ENCODE assay signal across 15 mouse cellular contexts in the genomic region with DNA sequence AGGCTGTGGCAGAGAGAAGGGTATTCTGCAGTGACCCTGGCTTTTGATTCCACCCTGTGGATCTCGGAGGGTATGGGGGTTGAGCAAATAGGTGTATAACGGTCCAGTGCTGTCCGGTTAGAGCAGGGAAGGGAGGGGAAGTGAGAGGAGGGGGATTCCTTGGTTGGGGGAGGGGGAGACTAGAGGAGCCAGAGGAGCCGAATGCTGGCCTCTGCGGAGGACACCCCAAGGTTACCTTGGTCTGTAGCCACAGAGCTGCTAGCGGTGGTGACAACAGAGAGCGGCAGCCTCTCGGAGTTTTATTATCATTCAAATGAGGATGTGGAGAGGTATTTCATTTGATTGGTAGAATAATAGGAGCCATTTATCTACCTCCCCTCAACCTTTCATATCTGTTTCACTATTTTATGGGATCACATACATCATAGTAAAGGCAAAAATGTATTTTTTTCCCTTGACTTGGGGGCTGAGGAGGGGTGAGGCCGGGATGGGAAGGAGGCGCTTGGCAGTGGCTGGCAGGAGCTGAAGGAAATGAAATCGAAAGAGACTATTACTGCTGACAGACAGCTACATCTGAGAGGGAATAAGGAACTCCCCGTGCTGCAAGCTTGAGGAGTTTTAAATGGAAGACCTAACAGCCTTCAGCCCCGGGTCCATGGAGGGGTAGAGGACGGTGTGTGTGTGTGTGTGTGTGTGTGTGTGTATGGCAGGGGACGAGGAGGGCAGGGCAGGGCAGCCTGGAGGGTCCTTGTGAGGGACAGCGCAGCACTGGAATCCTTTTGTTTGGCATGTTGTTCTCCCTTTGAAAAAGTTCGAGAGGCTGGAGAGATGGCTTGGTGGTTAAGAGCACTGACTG. TPM values are rescaled to one million over a fixed set of nuclear protein-coding genes. Genes with fewer than 3 reads are reported as not detected.
DNase-seq lines count a peak whose midpoint lies in the region; ATAC-seq and TF ChIP-seq lines count a peak whose summit lies in the region.
"Had no signal": no experiment of that assay in that cellular context is flagged by ENCODE, and none has a peak within 500 bp of the region (broad histone marks: within the 10 kb centered on the region; RNA-seq: fewer than 3 reads in every experiment).

No protein-coding gene starts in this region.

- no peak overlapping the region; the same call in 1 of the 2 replicates for H3K4me3 ChIP-seq in liver, adult 2 months (ENCODE audit: insufficient read depth, low read depth, low read length)
- no peak overlapping the region for H3K4me3 ChIP-seq in liver, postnatal 0 days (ENCODE audit: low read depth, low read length)
- no peak overlapping the region for H3K4me3 ChIP-seq in forebrain, postnatal 0 days (ENCODE audit: low read depth, low read length)
- no peak overlapping the region for H3K4me3 ChIP-seq in midbrain, embryonic 11.5 days (ENCODE audit: low read depth, low read length)
- H3K4me3 ChIP-seq: embryonic facial prominence, embryonic 13.5 days had no signal

- no peaks in the 10 kb centered on the region for H3K4me1 ChIP-seq in liver, adult 2 months (ENCODE audit: control insufficient read depth, insufficient read depth, low read length)
- no peaks in the 10 kb centered on the region for H3K4me1 ChIP-seq in liver, postnatal 0 days (ENCODE audit: insufficient read depth)
- no peaks in the 10 kb centered on the region for H3K4me1 ChIP-seq in forebrain, postnatal 0 days (ENCODE audit: insufficient read depth)
- H3K4me1 ChIP-seq in midbrain, embryonic 11.5 days (ENCODE audit: control insufficient read depth, insufficient read depth, low read length) = peaks cover 3% of the 10 kb centered on the region; the same call in 1 of the 2 replicates
- H3K4me1 ChIP-seq: embryonic facial prominence, embryonic 13.5 days had no signal

- H3K9ac ChIP-seq in liver, adult 2 months (ENCODE audit: low read depth, low read length) = no peak overlapping the region
- no peak overlapping the region for H3K9ac ChIP-seq in liver, postnatal 0 days (replicated peaks)
- no peak overlapping the region for H3K9ac ChIP-seq in forebrain, postnatal 0 days
- H3K9ac ChIP-seq in midbrain, embryonic 11.5 days (ENCODE audit: low read length) = peak overlapping the region; percentile 16; the same call in 1 of the 2 replicates
- H3K9ac ChIP-seq: embryonic facial prominence, embryonic 13.5 days; liver, embryonic 14.5 days had no signal

- no peak for ATAC-seq in liver, postnatal 0 days
- peak; percentile 67 for ATAC-seq in forebrain, postnatal 0 days
- ATAC-seq in midbrain, embryonic 11.5 days (ENCODE audit: low FRiP score) = 0 out of 2 replicates have a peak, but pooled peaks have one; percentile 22
- ATAC-seq in cerebellum, adult (ENCODE audit: insufficient number of reproducible peaks, low FRiP score, low TSS enrichment) = no peak

- H3K4me2 ChIP-seq in liver, postnatal 0 days (ENCODE audit: low read depth, low read length) = no peak overlapping the region
- peak overlapping the region; percentile 29 for H3K4me2 ChIP-seq in forebrain, postnatal 0 days (ENCODE audit: low read depth)
- H3K4me2 ChIP-seq in midbrain, embryonic 11.5 days = peak overlapping the region; percentile 5
- H3K4me2 ChIP-seq: embryonic facial prominence, embryonic 13.5 days; heart, embryonic 11.5 days had no signal

- no peaks in the 10 kb centered on the region for H3K79me2 ChIP-seq in liver, adult 2 months (ENCODE audit: control insufficient read depth, insufficient read depth, low read length)

- intact Hi-C loops in gastrocnemius, postnatal 36 days (cut with DNase I) = no loop called here

- TF ChIP-seq POLR2A in liver, adult 2 months (IDR thresholded peaks at IDR 0.05; ENCODE audit: extremely low read depth, insufficient read depth, low read length) = no peak

- DNase-seq in liver, adult 2 months (ENCODE audit: extremely low read depth, low read depth, low spot score) = peak; percentile 7
- no peak for DNase-seq in liver, postnatal 0 days
- peak; percentile 32 for DNase-seq in forebrain, postnatal 0 days
- DNase-seq in midbrain, embryonic 11.5 days (ENCODE audit: low spot score, missing footprints) = no peak
- no peak for DNase-seq in left cerebral cortex, adult 9 months (ENCODE audit: low spot score in 2 of 2)
- DNase-seq in urinary bladder, postnatal 25 days (ENCODE audit: low spot score) = no peak
- DNase-seq in gastrocnemius, postnatal 36 days = no peak
- DNase-seq: adrenal gland, adult 8-10 months; cerebellum, postnatal 36 days; left cerebral cortex, postnatal 4 days had no signal

- no peak overlapping the region for H3K27ac ChIP-seq in liver, adult 2 months (replicated peaks; ENCODE audit: insufficient read depth, low read depth, low read length)
- H3K27ac ChIP-seq in liver, postnatal 0 days (ENCODE audit: low read depth) = no peak overlapping the region
- peak overlapping the region; percentile 29; the same call in 1 of the 2 replicates for H3K27ac ChIP-seq in forebrain, postnatal 0 days (ENCODE audit: low read depth, low read length)
- 0 out of 2 replicates have a peak overlapping the region, but pooled peaks have one; percentile 14 for H3K27ac ChIP-seq in midbrain, embryonic 11.5 days (ENCODE audit: low read depth, low read length)
- H3K27ac ChIP-seq: embryonic facial prominence, embryonic 13.5 days; liver, embryonic 14.5 days had no signal

- TF ChIP-seq CTCF in liver, adult 2 months (IDR thresholded peaks at IDR 0.05; ENCODE audit: low read depth, low read length) = no peak
- TF ChIP-seq CTCF in liver, postnatal 0 days (IDR thresholded peaks at IDR 0.05; ENCODE audit: low read depth) = no peak
- TF ChIP-seq CTCF in forebrain, postnatal 0 days (IDR thresholded peaks at IDR 0.05; ENCODE audit: low read depth) = no peak

- H3K9me3 ChIP-seq in liver, postnatal 0 days (ENCODE audit: low read length) = no peaks in the 10 kb centered on the region
- no peaks in the 10 kb centered on the region for H3K9me3 ChIP-seq in forebrain, postnatal 0 days (ENCODE audit: low read length)
- H3K9me3 ChIP-seq in midbrain, embryonic 11.5 days (ENCODE audit: control insufficient read depth, low read length) = no peaks in the 10 kb centered on the region
- H3K9me3 ChIP-seq: embryonic facial prominence, embryonic 13.5 days had no signal

- WGBS in liver, adult 2 months = 49% methylated on average over 17 of the region's 17 CpGs
- WGBS in liver, postnatal 0 days (ENCODE audit: insufficient replicate concordance) = 32% methylated on average over 17 of the region's 17 CpGs
- WGBS in forebrain, postnatal 0 days = 14% methylated on average over 17 of the region's 17 CpGs
- WGBS in midbrain, embryonic 11.5 days = 11% methylated on average over 16 of the region's 17 CpGs

- H3K36me3 ChIP-seq in liver, adult 2 months (ENCODE audit: control insufficient read depth, insufficient read depth, low read length) = no peaks in the 10 kb centered on the region
- H3K36me3 ChIP-seq in liver, postnatal 0 days (replicated peaks; ENCODE audit: insufficient read depth, low read length) = no peaks in the 10 kb centered on the region
- no peaks in the 10 kb centered on the region for H3K36me3 ChIP-seq in forebrain, postnatal 0 days (ENCODE audit: insufficient read depth)
- no peaks in the 10 kb centered on the region for H3K36me3 ChIP-seq in midbrain, embryonic 11.5 days (ENCODE audit: control insufficient read depth, insufficient read depth, low read length)
- H3K36me3 ChIP-seq: embryonic facial prominence, embryonic 13.5 days had no signal

- TF ChIP-seq EP300 in liver, postnatal 0 days (IDR thresholded peaks at IDR 0.05; ENCODE audit: low read depth) = no peak

- no peaks in the 10 kb centered on the region for H3K27me3 ChIP-seq in liver, adult 2 months (ENCODE audit: control insufficient read depth, insufficient read depth, low read length)
- H3K27me3 ChIP-seq in liver, postnatal 0 days (ENCODE audit: insufficient read depth, low read length) = no peaks in the 10 kb centered on the region
- H3K27me3 ChIP-seq in forebrain, postnatal 0 days (ENCODE audit: insufficient read depth, low read length) = no peaks in the 10 kb centered on the region
- no peaks in the 10 kb centered on the region for H3K27me3 ChIP-seq in midbrain, embryonic 11.5 days (ENCODE audit: control insufficient read depth, insufficient read depth, low read length)
- H3K27me3 ChIP-seq: embryonic facial prominence, embryonic 13.5 days had no signal

RNA-seq across cellular contexts. Expression of gene Tspan17, which starts 29.4 kb away (rescaled TPM):
- total RNA-seq in liver, adult 2 months (2014; rRNA removed) = 0.74 and 0.94 TPM in 2 replicates
- 1.4 and 2.4 TPM in 2 replicates for polyA plus RNA-seq in liver, adult 2 months (2012; rRNA removed)
- 2.1 and 2.2 TPM in 2 replicates for polyA plus RNA-seq in liver, postnatal 0 days (2015; fragmentation: Nextera tagmentation; extraction: Ambion mirVana)
- 26.5 and 28.3 TPM in 2 replicates for total RNA-seq in forebrain, postnatal 0 days (2014; rRNA removed)
- polyA plus RNA-seq in forebrain, postnatal 0 days (2015; fragmentation: Nextera tagmentation; extraction: Ambion mirVana) = 44.2 and 61.1 TPM in 2 replicates
- polyA plus RNA-seq in midbrain, embryonic 11.5 days (2014; fragmentation: Nextera tagmentation; extraction: Ambion mirVana) = 13.3 and 15.9 TPM in 2 replicates
- total RNA-seq in gastrocnemius, postnatal 36 days (2021) = 10 to 100 TPM; 16.3 to 23.4 TPM

RNA-seq across cellular contexts. Expression of gene Eif4e1b, which starts 34.8 kb away (rescaled TPM):
- total RNA-seq in liver, adult 2 months (2014; rRNA removed) = not detected in 2 replicates
- not detected in 2 replicates for polyA plus RNA-seq in liver, adult 2 months (2012; rRNA removed)
- polyA plus RNA-seq in liver, postnatal 0 days (2015; fragmentation: Nextera tagmentation; extraction: Ambion mirVana) = not detected in 2 replicates
- total RNA-seq in forebrain, postnatal 0 days (2014; rRNA removed) = not detected in 2 replicates
- polyA plus RNA-seq in forebrain, postnatal 0 days (2015; fragmentation: Nextera tagmentation; extraction: Ambion mirVana) = not detected in 2 replicates
- polyA plus RNA-seq in midbrain, embryonic 11.5 days (2014; fragmentation: Nextera tagmentation; extraction: Ambion mirVana) = not detected in 2 replicates
- not detected for total RNA-seq in gastrocnemius, postnatal 36 days (2021)
- total RNA-seq: adrenal gland, adult 8-10 months; left cerebral cortex, postnatal 4 days had no signal
- polyA plus RNA-seq: embryonic facial prominence, embryonic 13.5 days; heart, embryonic 11.5 days; kidney, embryonic 16.5 days; liver, embryonic 14.5 days had no signal

RNA-seq across cellular contexts. Expression of gene Sncb, which starts 52.2 kb away (rescaled TPM):
- total RNA-seq in liver, adult 2 months (2014; rRNA removed) = not detected in 2 replicates
- polyA plus RNA-seq in liver, adult 2 months (2012; rRNA removed) = not detected in 2 replicates
- not detected in 2 replicates for polyA plus RNA-seq in liver, postnatal 0 days (2015; fragmentation: Nextera tagmentation; extraction: Ambion mirVana)
- 32.7 and 38.1 TPM in 2 replicates for total RNA-seq in forebrain, postnatal 0 days (2014; rRNA removed)
- polyA plus RNA-seq in forebrain, postnatal 0 days (2015; fragmentation: Nextera tagmentation; extraction: Ambion mirVana) = 122 and 137 TPM in 2 replicates
- polyA plus RNA-seq in midbrain, embryonic 11.5 days (2014; fragmentation: Nextera tagmentation; extraction: Ambion mirVana) = 1.3 TPM in 2 replicates
- total RNA-seq in gastrocnemius, postnatal 36 days (2021) = not detected
- polyA plus RNA-seq: kidney, embryonic 16.5 days had no signal

Comparison
In these comparisons a context has a peak if more than half of its experiments do, and no peak if none do; other contexts are left out.
1. DNase-seq: peak in liver, adult 2 months (single experiment) and forebrain, postnatal 0 days (single experiment); none in liver, postnatal 0 days (single experiment), midbrain, embryonic 11.5 days (single experiment), left cerebral cortex, adult 9 months (0 of 2), urinary bladder, postnatal 25 days (single experiment) and gastrocnemius, postnatal 36 days (0 of 2).
2. H3K27ac ChIP-seq: peak in forebrain, postnatal 0 days (single experiment) and midbrain, embryonic 11.5 days (single experiment); none in liver, adult 2 months (single experiment) and liver, postnatal 0 days (single experiment).
3. ATAC-seq: peak in forebrain, postnatal 0 days (single experiment) and midbrain, embryonic 11.5 days (single experiment); none in liver, postnatal 0 days (single experiment) and cerebellum, adult (single experiment).
4. RNA of gene Sncb, which starts 52.2 kb away (polyA plus RNA-seq): 122 to 137 TPM in forebrain, postnatal 0 days; 1.3 TPM in midbrain, embryonic 11.5 days, not detected in liver, adult 2 months and not detected in liver, postnatal 0 days; every median in the first group is over 10 times any median in the second.